Mouse (Mus musculus): ENCODE results near the gene Cep295nl. TPM values are rescaled to one million over a fixed set of nuclear protein-coding genes. Genes with fewer than 3 reads are reported as not detected.

The Cep295nl gene
- not detected for polyA plus RNA-seq (2014; fragmentation: Illumina TruSeq; extraction: RNeasy Lipid Tissue Mini Kit (QIAGEN cat#74804); ENCODE audit: low read depth, low replicate concordance)

DNA sequence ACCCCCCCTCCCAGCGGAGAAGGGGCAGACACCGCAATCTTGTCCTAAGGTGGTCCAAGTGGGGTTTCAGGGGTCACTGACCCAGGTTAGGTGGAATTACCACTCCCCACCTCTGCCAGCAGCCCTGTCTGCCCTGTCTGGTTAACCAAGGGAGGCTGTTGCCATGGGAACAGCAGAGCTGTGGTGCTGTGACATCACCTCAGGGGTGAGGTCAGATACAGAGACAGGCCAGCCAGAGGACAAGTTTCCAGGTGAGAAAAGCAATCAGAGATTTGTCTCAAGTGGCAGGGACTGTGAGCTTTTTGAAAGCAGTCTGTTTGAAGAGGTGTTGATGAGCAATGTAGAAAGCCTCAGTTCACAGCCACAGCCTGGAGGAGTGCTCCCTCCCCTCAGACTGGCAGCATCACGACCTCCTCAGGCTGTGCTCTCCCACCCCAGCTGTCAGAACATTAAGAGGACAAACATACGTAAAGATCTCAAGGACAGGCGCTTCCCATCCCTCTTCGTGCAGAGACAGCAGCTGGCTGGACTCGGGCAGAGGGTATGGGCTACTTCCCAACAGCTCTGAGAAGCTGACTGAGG, at the start of gene Cep295nl:
Cep295nl (minus strand) TSS at position 101 of the 582 bp plus-strand sequence.

DNA sequence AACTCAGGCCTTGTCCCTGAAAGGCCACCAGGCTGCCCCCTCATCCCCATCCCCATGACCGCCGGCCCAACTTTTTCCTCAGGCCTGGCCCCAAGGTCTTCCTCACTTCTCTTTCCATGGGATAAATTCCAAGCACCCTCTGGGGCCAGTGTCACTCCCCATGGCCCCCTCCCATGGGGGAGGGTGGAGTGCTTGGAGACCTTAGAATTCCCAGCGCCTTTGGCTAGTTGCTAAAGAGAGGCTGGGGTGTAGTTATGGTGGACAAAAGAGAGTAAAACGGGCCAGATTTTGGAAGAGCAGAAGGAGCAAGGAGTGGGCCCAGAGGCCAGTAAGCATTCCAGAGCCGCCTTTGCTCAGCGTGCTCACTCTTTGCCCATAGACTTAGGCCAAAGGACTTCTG, 13.3 kb upstream of the Cep295nl start, which contains the start of gene Timp2:
Timp2 (minus strand) TSS at position 101 of the 400 bp plus-strand sequence.

DNA sequence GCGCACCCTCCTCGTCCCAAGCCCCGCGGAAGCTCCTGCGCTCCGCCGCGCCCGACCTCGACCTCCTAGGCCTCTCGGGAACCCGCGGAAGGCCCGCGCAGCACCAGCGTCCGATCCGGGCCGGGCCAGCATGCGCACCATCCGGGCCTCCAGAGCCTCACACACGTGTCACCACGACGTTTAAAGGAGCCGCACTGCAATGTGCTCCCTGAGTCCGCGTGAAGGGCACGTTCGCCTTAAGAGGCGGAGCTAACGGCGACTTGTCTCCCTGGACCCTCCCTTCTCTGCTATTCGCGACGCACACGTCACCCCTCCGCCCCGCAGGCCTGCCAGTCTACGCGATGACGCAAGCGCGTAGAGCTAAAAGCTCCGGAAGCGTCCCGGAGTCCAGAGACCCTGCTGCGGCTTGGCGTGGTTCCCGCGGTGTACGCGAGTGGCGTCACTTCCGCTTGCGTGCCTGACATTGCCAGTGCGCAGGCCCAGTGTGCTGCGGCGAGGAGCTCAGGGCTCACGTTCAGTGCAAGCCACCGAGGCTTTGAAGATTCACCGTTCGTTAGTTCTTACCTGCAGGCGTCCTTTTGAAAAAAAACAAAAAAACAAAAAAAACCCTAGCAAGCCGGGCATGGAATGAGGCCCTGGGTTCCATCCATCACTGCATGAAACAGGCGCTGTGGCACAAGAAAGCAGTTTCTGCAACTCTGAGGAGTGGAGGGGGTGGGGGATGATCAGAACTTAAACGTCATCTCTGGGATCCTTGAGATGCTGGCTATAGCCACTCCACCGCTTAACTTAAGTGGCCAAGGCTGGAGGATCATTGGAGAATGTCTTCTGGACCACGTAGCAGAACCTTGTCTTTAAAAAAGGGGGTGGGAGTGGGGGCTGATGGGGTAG, 52.1 kb downstream of the Cep295nl start, which contains the start of gene Usp36:
Usp36 (minus strand) TSS at position 246 of the 891 bp plus-strand sequence.

Other genes with a start within 250 kb of the Cep295nl start
- gene Dnah17, start 211.9 kb downstream of the Cep295nl start, polyA plus RNA-seq (2014; fragmentation: Illumina TruSeq; extraction: RNeasy Lipid Tissue Mini Kit (QIAGEN cat#74804); ENCODE audit: low read depth, low replicate concordance), result 0.03 TPM
- gene Cyth1, start 93.9 kb downstream of the Cep295nl start, polyA plus RNA-seq (2014; fragmentation: Illumina TruSeq; extraction: RNeasy Lipid Tissue Mini Kit (QIAGEN cat#74804); ENCODE audit: low read depth, low replicate concordance), result 49.4 TPM
- gene Usp36, start 52.3 kb downstream of the Cep295nl start, polyA plus RNA-seq (2014; fragmentation: Illumina TruSeq; extraction: RNeasy Lipid Tissue Mini Kit (QIAGEN cat#74804); ENCODE audit: low read depth, low replicate concordance), result 14.6 TPM
- 77.9 TPM for gene Timp2, start 13.2 kb upstream of the Cep295nl start, polyA plus RNA-seq (2014; fragmentation: Illumina TruSeq; extraction: RNeasy Lipid Tissue Mini Kit (QIAGEN cat#74804); ENCODE audit: low read depth, low replicate concordance)
- gene Lgals3bp, start 59.6 kb upstream of the Cep295nl start, polyA plus RNA-seq (2014; fragmentation: Illumina TruSeq; extraction: RNeasy Lipid Tissue Mini Kit (QIAGEN cat#74804); ENCODE audit: low read depth, low replicate concordance), result 35.1 TPM
- gene Cant1, start 76.6 kb upstream of the Cep295nl start, polyA plus RNA-seq (2014; fragmentation: Illumina TruSeq; extraction: RNeasy Lipid Tissue Mini Kit (QIAGEN cat#74804); ENCODE audit: low read depth, low replicate concordance), result 20.4 TPM
- 14.2 TPM for gene C1qtnf1, start 85.7 kb upstream of the Cep295nl start, polyA plus RNA-seq (2014; fragmentation: Illumina TruSeq; extraction: RNeasy Lipid Tissue Mini Kit (QIAGEN cat#74804); ENCODE audit: low read depth, low replicate concordance)
- 4.7 TPM for gene Engase, start 134.3 kb upstream of the Cep295nl start, polyA plus RNA-seq (2014; fragmentation: Illumina TruSeq; extraction: RNeasy Lipid Tissue Mini Kit (QIAGEN cat#74804); ENCODE audit: low read depth, low replicate concordance)

Data from heart, adult 10 weeks (tissue).